Mouse (Mus musculus): ENCODE results near the gene Specc1. TPM values are rescaled to one million over a fixed set of nuclear protein-coding genes. Genes with fewer than 3 reads are reported as not detected.

The Specc1 gene
- total RNA-seq, 2 experiments from 2014 or later, result 72.9 to 77.6 TPM

DNA sequence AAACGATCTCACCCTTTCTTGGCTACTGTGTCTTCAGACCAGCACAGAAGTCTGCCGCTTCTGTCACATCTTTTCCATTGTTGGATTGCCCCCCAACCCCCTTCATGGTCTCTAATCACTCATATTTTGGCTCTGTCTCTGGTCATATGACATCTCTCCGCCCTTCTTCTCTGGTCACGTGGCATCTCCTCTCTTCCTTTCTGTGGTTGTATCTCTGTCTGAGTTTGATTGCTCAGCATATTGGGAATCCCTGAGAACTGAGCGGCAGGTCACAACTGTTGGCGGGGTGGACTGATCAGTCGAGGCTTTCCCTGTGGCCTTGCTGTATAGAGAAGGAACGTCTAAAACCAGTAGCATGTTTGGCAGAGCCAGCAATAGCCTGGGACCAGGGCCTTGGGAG, 10.5 kb downstream of the Specc1 start:
- no peak for DNase-seq (ENCODE audit: low spot score in 2 of 2)

DNA sequence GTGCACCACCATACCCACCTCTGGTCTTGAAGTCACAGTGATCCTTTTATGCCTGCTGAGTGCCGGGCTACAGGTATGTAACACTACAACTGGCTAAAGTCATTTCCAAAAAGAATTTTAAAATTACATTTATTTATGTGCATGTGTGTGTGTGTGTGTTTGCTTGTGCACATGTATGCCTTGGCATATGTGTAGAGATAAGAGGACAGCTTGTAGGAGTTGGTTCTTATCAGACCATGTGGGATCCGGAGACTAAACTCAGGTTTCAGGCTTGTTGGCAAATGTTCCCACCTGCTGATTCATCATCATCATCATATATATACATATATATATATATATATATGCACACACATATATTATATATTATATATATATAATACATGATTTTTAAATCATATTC, 12.3 kb downstream of the Specc1 start:
- DNase-seq (ENCODE audit: low spot score in 2 of 2), result no peak

DNA sequence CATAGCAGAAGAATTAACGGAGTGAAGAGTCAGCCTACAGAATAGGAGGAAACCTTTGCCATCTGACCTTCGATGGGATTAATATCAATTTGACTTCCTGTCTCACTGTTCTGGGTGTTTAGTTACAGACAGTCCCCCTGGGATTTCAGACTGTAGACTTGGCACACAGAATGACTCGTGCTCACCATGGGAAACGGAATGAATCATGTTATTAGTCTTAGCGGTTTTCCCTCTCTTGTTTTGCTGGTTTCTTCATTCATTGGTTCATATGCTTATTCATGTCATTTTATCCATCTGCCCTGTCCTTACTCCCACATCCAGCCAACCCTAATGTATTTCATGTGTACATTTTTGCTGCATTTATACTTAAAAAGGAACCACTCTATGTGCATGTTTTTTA, 14.3 kb downstream of the Specc1 start:
- no peak for DNase-seq (ENCODE audit: low spot score in 2 of 2)

DNA sequence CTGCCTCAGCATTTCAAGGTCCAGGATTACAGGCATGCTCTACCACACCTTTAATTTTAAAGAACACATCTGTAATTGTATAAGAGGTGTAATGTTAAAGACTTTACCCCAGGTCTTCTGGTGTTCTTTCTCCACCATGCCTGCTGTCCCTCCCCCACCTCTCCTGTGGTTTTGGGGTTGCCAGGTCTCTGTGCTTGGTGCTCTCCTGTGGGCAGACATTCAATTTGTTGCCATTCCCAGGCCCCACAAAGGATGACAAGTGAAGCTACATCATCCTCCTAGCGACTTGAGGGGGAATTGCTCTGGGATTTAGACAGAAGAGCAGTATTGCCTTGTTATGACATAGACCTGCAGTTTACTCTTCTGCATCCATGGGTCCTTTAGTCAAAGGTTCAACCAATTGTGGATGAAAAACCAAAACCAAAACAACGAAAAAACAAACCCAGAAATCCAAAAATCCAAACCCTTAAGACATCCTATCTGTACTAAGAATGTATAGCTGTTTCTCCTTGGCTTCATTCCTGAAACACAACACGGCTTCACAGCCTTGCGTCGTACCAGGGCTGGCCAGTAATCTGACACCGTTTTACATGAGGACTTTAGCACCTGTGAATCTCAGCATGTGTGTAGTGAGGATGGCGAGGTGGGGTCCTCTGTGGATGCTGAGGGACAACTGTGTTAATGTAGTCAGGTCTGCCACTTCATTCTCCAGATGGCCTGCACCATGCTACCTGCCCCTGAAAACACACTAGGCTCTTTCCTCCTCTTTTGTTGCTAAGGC, 15.1 kb downstream of the Specc1 start:
- DNase-seq (ENCODE audit: low spot score in 2 of 2), result no peak

DNA sequence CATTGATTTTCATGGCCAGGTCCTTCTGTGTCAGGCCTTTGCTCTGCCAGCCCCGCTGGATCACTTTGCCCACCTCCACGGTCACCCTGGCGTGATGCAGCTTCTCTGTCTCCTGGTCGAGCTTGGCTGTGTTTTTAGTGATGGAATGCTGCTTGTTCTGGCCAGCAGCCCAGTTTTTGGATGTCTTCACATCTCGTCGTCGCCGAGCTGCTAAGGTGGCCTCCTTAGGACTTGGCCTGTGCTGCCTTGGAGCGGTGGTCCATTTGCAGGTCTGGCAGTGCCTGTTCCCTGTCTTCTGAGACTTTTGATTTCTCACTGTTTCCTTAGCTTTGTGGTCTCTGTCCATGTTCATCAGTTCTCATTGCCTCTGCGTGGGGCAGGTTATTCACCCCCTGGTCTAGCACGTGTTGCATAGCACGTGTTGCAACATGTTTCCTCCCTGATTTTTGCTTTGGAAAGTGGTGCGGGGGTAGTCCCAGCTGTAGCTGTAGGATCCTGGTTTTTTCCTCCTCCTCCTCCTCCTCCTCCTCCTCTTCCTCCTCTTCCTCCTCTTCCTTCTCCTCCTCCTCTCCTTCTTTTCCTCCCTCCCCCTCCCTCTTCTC, 17.6 kb downstream of the Specc1 start:
- no peak for DNase-seq (ENCODE audit: low spot score in 2 of 2)

DNA sequence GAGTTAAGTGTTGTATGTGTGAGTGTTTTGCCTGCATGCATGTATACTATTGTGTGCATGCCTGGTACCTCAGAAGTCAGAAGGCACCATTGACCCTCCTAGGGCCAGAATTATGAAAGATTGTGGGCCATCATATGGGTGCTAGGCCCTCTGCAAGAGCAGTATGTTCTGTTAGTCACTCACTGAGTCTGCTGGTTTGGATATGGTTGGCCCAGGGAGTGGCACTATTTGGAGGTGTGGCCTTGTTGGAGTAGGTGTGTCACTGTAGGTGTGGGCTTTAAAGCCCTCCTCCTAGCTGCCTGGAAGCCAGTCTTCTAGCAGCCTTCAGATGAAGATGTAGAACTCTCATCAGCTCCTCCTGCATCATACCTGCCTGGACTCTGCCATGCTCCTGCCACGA, 19.2 kb downstream of the Specc1 start:
- DNase-seq (ENCODE audit: low spot score in 2 of 2), result no peak

DNA sequence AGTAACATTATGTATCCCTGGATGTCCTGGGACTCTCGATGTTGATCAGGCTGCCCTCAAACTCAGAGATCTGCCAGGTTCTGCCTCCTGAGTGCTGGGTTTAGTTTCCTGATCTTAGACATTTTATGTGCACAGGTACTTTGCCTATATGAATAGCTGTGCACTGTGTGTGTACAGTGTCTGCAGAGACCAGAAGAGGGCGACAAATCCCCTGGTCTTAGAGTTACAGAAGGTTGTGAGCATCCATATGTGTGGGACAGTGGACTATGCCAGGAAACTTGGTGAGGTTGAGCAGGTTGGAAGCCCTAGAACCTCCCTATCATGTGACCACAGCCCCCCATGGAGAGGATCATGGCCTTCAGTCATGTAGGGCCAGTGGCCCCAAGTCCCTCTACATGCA, 24.7 kb downstream of the Specc1 start:
- no peak for DNase-seq (ENCODE audit: low spot score in 2 of 2)

DNA sequence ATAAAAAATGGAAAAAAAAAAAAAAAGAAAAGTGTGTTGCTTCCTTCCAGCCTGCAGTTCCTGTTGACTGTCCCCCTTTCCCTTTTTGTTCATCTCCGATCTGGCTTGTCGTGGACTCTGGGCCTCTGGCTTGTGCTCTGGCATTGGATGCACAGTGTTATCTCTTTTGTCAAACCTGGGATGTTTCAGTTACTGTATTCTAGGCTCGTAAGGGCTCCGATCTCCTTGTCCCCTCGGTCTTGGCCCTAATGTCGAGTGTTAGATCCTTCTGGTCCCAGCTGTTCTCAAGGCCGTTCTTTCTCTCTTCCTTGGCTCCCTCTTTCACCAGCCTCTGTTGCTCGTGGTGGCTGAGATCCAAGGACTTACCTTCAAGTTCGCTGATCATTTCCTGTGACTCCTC, 26.3 kb downstream of the Specc1 start:
- DNase-seq (ENCODE audit: low spot score in 2 of 2), result no peak

DNA sequence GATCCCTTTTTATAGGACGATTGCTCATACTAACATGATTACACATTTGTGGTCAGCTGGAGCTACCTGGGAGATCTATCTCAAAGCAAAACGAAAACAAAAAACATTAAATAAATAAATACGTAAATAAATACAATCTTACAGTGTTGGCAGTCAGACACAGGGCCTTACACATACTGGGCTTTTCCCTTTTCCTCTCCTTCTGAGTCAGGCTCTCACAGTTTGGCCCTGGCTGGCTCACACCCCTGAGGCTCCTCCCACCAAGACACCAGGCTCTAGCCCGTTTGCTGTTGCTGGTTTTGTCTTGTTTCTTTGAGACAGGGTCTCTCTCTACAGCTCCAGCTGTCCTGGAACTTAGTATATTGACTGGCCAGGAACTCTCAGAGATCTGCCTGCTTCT, 30.4 kb downstream of the Specc1 start:
- no peak for DNase-seq (ENCODE audit: low spot score in 2 of 2)

DNA sequence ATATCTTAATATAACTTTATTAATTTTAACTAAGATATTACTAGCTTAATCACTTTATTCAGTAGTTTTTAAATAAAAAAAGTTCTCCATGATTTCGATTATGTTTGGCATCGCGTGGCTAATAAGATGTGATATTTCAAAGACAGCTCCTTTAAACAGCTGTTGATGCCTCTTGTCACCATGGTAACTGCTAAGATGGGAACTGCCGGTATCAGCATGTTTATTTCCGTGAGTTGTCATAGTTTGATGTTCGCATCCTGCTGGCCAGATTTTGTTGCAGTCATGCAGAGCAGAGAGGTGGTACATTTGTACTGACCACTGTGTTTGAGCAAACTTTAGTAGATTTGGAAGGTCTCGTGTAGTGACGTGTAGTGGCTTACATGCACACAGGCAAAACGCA, 33.1 kb downstream of the Specc1 start:
- DNase-seq (ENCODE audit: low spot score in 2 of 2), result no peak

DNA sequence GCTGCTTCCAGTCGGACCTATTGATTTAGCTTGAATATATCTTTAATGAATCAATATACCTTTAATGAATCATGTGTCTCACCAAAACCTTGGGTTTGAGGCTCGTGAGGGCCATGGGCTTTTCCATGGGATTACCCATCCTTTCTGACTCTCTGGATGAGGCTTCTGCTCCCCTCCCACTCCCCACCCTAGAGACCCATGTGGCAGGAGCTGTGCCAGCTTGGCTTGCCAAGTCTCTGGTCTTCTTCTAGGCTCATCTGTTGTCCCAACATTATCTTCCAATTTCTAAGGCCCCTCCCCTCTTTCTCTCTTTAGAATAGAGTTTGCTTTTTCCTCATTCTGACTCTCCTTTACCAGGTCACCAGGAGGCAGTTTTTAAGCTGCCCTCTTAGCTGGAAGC, 35.0 kb downstream of the Specc1 start:
- DNase-seq (ENCODE audit: low spot score in 2 of 2), result no peak

DNA sequence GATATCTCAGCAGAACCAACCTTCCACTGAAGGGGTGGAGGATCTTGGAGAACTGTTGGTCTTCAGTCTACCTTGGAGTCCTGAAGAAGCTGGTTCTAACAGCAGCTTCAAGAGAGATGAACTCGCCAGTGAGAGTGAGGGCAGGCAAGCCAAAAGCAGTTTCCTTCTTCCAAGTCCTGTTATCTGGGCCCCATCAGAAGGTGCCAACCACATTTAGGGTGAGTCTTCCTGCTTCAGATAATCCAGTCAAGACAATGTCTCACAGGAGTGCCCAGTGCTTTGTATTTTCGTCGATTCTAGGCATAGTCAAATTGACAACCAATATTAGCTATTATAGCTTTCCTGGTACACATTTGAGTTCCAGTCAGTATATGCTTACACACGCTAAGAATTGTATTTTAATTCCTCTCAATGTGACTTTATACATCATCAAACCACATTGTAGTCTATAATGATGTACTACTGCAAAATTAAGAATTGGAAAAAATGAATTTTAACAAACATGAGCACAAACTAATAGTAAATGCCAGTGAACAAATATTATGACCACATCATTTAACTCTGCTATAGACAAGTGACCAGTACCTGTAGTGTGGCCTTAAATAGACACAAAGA, 36.2 kb downstream of the Specc1 start:
- DNase-seq (ENCODE audit: low spot score in 2 of 2), result no peak

DNA sequence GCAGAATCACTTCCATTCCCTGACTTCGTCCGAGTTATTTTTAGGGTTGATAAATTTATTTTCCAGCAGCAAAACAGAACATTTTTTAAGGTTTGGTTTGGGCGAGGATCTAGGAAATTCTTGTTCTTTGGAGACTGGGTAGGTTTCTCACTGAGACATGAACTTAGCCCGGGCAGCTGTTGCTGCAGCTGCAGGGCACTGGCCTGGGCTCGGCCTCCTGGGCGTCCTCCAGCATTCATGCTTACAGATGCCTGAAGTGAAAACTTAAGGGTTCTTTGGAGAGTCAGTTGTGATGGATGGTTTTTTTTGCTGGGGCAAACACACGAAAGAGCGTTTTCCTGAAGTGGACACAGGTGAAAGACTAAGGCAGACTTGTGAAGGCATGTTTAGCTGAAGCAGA, 42.9 kb downstream of the Specc1 start:
- no peak for DNase-seq (ENCODE audit: low spot score in 2 of 2)

DNA sequence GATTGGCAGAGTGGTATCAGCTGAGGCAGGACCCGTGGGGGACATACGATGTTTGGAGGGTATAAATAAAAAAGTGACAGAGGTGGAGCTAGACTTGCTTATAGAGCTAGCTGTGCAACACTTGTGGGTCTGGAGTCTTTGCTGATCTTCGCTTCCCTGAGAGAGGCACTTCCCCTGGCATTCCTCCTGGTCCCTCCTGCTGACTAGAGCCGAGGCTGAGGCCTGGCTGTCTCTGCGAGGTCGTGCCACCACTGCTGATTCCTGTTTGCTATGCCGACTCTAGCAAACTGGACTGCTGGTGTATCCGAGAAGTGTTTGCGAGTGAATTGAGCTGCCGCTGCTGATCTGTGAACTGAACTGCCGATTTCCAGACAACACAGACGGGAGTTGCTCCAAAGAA, 43.5 kb downstream of the Specc1 start:
- no peak for DNase-seq (ENCODE audit: low spot score in 2 of 2)

DNA sequence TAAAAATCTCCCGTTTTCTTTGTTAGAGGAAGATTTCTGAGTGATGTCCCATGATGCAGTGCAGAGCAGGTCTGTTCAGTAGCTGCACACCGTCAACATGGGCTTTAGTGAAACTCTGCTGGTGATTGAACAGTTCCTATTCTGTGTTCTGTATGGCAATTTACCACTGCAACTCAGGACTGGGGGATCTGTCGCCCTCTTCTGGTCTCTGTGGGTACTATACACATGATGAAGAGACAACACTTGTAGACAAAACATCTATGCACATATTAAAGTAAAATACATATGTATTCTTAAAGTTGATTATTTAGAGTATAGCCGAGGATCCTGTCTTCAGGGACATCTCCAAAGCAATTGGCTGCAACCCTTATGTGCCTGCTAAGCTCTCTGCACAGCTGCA, 45.4 kb downstream of the Specc1 start:
- DNase-seq (ENCODE audit: low spot score in 2 of 2), result no peak

DNA sequence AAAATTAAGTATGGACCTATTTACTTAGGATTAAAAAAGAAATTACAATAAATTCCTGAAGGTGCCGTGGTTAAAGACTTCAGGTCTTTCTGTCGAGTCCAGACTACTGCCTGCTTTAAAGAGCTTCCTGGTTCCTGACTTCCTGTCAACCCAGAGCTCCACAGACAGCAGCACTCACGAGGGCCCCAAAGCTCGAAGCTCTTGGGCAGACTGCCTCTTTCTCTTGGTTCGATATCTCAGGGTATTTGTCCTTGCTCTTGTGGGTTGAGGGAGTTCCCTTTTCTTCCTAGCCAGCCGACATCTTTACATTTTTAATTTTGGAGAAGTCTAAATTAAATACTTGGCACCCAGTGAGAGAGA, 48.3 kb downstream of the Specc1 start:
- no peak for DNase-seq (ENCODE audit: low spot score in 2 of 2)

DNA sequence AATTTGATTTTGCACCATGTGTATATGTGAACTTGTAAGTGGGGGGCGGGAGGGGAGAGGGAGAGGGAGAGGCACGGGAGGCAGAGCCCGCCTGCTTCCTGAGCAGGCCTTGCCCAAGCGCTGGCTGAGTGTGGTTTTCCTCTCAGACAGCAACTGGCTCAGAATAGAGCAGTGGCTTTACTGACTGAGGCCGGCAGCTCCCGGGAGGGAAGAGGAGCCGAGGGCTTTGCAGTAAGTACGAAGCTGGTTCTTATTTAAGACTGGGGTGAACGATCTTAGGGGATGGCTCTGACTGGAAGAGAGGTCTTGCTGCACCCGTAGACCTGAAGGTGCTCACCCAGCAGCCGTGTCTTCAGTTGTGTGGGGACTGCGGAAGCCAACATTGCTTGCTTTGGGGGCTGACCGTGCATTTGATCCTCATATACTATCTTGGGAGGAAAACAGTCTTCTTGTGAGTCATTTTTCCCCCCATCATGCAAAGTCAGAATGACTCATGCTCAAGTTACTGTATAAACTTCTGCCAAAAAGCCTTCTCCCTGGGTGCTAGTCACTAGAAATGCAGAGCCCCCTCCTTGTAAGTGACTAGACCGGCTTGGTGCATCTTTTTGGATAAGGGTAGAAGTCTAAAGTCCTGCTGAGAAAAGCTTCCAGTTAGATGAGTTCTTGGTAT, 48.8 kb downstream of the Specc1 start:
- DNase-seq (ENCODE audit: low spot score in 2 of 2), result peak; percentile 38 to 64

DNA sequence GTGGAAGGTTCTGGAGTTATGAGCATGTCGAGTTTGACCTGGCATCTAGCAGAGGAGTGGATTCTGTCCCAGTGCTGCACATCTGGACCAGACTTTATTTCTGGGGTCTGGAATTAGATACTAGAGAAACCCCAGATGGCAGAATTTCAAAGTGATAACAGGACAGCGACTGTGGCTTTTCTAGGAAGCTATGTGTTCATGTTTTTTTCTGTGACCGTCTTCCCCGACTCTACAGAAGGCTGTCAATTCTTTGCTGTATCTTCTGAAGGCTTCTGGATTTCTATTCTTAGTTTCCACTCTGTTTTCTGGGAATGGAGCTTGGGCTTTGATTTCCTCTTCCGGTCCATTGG, 49.3 kb downstream of the Specc1 start:
- DNase-seq (ENCODE audit: low spot score in 2 of 2), result no peak

DNA sequence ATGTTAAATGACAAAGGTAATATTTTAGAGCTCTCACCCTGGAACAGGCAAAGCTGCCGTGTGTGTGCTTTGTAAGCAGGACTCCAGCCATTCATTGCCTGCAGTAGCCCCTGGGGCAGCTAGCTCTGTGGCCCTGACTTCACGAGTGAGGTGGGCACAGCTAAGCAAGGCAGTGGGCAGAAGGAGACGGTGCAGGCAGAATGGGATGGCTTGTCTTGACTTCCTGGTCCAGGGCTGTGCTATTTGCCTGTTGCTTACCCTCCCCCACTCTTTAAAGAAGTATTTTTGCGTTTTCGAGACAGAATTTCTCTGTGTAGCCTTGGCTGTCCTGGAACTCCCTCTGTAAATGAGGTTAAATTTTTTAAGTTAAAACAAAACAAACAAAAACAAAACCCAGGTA, 50.1 kb downstream of the Specc1 start:
- DNase-seq (ENCODE audit: low spot score in 2 of 2), result no peak

DNA sequence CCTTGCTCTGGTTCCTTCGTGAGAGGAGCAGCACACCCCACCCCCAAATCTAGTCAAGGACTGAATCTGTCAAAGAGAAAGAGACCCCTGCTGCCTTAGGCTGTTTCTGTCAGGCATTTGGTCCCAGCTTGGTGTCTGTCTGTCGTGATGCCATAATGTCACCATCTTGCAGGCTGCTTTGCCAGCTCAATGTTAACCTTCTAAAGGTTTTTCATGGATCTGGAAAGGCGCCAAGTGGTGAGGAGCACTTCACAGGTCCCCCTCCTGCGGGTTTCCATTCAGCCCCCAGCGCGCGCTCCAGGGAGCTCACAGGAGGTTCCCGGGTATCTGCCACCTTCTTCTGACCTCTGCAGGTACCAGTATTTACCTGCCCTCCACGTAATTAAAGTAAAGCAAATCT, 51.4 kb downstream of the Specc1 start:
- DNase-seq (ENCODE audit: low spot score in 2 of 2), result no peak

DNA sequence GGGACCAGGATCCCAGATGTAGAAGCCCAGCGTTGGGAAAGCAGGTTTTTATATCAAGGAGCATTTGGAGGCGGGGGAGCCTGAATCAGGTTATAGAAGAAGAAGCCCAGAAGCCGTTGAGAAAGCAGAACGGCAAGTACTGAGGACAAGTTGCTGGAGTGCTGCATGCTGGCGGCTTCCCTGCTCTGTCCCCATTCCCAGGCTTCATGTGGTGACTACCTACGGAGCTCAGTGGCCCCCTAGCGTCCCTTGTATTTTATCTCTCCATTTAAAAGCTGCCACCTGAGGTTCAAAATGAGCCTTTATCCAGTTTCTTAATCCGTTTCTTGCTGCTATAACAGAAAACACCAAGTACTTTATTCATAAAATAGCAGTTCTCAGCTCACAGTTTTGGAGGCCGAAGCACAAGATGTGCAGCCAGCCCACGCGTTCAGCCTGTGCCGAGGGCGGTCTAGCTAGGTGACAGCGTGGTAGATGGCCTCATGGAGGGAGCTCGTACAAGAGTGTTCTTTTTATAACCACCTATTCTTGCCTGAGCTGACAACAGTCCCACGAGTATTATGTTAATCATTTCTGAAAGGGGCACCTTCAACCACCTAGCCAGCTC, 54.2 kb downstream of the Specc1 start:
- peak; percentile 62 to 83 for DNase-seq (ENCODE audit: low spot score in 2 of 2)

DNA sequence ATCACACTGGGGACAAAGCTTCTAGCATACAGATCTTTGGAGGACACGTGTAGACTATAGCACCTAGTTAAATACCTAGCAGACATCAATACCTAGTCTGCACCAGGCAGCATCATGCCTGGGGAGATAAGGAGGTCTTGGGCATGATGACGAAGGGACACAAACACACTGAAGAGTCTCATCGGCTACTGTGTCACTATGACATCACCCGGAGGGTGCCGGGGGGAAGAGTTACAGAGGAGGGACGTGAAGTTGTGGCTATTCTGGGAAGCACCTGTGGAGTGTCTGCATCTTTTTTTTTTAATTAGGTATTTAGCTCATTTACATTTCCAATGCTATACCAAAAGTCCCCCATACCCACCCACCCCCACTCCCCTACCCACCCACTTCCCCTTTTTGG, 55.5 kb downstream of the Specc1 start:
- no peak for DNase-seq (ENCODE audit: low spot score in 2 of 2)
